Mouse (Mus musculus) forebrain, embryonic 12.5 days (tissue): Measurements from ENCODE around the gene Trmt10a. TPM values are rescaled to one million over a fixed set of nuclear protein-coding genes. Genes with fewer than 3 reads are reported as not detected.

ENCODE experiments used
- ATAC-seq: fragments of 200-750 bp; cut with Nextera tagmentation; 2 replicates; pipeline ENCODE4 v1.8.0; 2017; ENCODE audit warnings: moderate TSS enrichment; ENCODE audit not compliant: low FRiP score
- H3K27ac ChIP-seq: fragments of 300-500 bp; sonication (generic); 2 replicates; pipeline ENCODE4 v1.5.1; 2016; ENCODE audit warnings: mild to moderate bottlenecking
- H3K27me3 ChIP-seq: fragments of 300-500 bp; sonication (generic); 2 replicates; pipeline ENCODE4 v1.6.1; 2016; ENCODE audit warnings: mild to moderate bottlenecking
- H3K36me3 ChIP-seq: fragments of 300-500 bp; sonication (generic); replicated peaks from 2 replicates; pipeline ENCODE4 v1.6.1; 2016; ENCODE audit warnings: mild to moderate bottlenecking
- H3K4me1 ChIP-seq: fragments of 300-500 bp; sonication (generic); 2 replicates; pipeline ENCODE4 v1.6.1; 2016
- H3K4me2 ChIP-seq: fragments of 300-500 bp; sonication (generic); 2 replicates; pipeline ENCODE4 v1.6.1; 2016; ENCODE audit warnings: mild to moderate bottlenecking, moderate library complexity
- H3K4me3 ChIP-seq: fragments of 300-500 bp; sonication (generic); replicated peaks from 2 replicates; pipeline ENCODE4 v1.5.1; 2016; ENCODE audit warnings: mild to moderate bottlenecking
- H3K9ac ChIP-seq: fragments of 300-500 bp; sonication (generic); 2 replicates; pipeline ENCODE4 v1.6.1; 2016; ENCODE audit warnings: mild to moderate bottlenecking
- H3K9me3 ChIP-seq: fragments of 300-500 bp; sonication (generic); 2 replicates; pipeline ENCODE4 v1.6.1; 2016
- WGBS: fragments of 180-500 bp; shearing (Covaris S2); methylation state at CpG from one replicate; pipeline ENCODE4 v1.1.7; 2016; 5-methylcytosine and 5-hydroxymethylcytosine counted together
- polyA plus RNA-seq: library from polyadenylated mRNA; unstranded; fragments of >200 nt; fragmentation: Nextera tagmentation; extraction: Ambion mirVana; gene quantifications from 2 replicates; pipeline ENCODE4 v1.2.1, GENCODE M21; 2016

Trmt10a gene
- polyA plus RNA-seq = 13.7 and 14.5 TPM in 2 replicates

DNA sequence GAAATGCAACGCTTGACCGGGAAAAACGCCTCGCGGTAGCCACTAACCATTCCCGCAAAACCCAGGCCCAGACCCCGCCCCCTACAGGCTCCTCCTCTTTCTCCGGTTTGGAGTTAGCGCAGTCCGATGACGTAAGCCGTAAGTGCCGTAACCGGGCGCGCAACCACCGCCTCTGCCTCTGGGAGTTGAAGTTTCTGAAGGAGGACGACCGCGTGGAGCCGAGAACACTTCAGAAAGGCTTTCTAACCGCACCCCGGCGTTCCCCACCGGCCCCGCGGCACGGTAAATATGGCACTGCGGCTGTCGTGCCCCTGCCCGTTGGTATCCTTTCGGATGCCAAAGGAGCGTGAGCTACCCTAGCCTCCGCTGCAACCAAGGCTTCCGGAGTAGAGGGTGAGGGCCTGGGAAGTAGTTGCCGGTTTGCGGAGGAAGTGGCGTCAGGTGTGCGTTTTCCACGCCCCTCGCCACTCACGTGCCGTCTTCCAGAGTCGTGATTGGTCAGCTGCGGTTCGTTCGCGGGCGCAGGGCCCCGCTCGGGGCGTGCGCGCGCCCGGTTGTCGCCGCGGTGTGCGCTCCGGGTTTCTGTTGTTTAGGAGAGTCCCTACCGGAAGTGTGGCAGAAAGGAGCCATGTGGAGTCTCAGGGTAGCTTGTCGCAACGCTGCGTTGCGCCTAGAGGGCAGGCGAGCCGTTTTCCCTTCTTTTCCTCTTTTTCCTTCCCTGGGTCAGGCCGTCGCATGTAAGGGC, at the start of gene Trmt10a:
Gene Trmt10a (plus strand): TSS at position 134 of the 745 bp plus-strand sequence.
- no peaks in the 10 kb centered on the region for H3K36me3 ChIP-seq
- peak within 1 kb of the TSS; percentile 67 for H3K9ac ChIP-seq
- under 1% methylated on average over 70 of the region's 70 CpGs for WGBS
- H3K27ac ChIP-seq = peak within 1 kb of the TSS; percentile 99
- peaks cover 4% of the 10 kb centered on the region; the same call in 1 of the 2 replicates for H3K4me1 ChIP-seq
- peak; percentile 98 for ATAC-seq
- H3K27me3 ChIP-seq = no peaks in the 10 kb centered on the region
- peak within 1 kb of the TSS; percentile 57 for H3K4me2 ChIP-seq
- no peaks in the 10 kb centered on the region for H3K9me3 ChIP-seq
- peak within 1 kb of the TSS; percentile 67 for H3K4me3 ChIP-seq

DNA sequence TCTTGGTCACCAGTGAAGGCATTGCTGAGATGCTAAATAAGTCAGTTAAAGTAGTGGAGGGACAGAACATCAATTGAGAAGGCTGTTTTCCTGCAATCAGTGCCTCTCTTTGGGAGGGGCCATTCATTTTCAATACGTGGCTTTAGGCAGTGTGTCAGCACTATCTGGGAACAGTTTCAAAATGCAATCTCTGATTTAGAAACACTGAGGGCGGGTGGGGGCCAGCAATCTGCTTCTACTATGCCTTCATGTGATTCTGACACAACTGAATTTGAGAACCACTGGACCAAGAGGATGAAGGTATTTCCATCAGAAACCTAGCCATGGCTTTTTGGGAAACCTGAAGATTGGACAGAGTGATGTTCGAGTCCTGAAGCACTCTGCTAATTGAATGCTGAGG, 47.9 kb upstream of the Trmt10a start:
- Histone ChIP-seq H3K4me3 (no peak overlapping the region), H3K27ac (no peak overlapping the region), H3K27me3 (no peaks in the 10 kb centered on the region), H3K4me1 (0 out of 2 replicates have a peak, but pooled peaks cover 6% of the 10 kb centered on the region), H3K4me2 (no peak overlapping the region), H3K9me3 (no peaks in the 10 kb centered on the region), H3K9ac (no peak overlapping the region), H3K36me3 (no peaks in the 10 kb centered on the region)
- WGBS = 82% methylated on average over 3 of the region's 3 CpGs
- no peak for ATAC-seq

DNA sequence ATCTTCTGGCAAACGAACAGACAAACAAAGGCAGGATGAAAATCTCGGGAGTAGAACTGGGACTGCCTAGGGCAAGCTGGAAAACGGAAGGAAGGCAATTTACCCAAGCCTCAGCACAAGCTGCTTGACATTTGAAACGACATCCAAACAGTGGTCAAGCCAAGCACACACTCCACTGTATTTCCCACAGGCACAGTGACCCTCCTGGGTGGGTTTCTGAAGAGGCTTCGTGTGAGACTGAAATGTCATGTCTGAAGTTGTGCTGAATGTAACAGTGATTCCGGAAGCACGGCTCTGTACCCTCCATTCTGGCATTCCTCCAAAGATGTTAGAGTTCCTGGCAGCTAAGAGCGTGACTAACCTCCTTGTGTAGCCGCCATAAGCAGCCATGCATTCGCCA, 47.5 kb upstream of the Trmt10a start:
- 78% methylated on average over 10 of the region's 10 CpGs for WGBS
- no peaks in the 10 kb centered on the region for H3K36me3 ChIP-seq
- no peak overlapping the region for H3K4me2 ChIP-seq
- H3K9me3 ChIP-seq = no peaks in the 10 kb centered on the region
- no peak overlapping the region for H3K4me3 ChIP-seq
- H3K4me1 ChIP-seq = 0 out of 2 replicates have a peak, but pooled peaks cover 6% of the 10 kb centered on the region
- H3K27me3 ChIP-seq = no peaks in the 10 kb centered on the region
- ATAC-seq = no peak
- H3K27ac ChIP-seq = no peak overlapping the region
- H3K9ac ChIP-seq = no peak overlapping the region

DNA sequence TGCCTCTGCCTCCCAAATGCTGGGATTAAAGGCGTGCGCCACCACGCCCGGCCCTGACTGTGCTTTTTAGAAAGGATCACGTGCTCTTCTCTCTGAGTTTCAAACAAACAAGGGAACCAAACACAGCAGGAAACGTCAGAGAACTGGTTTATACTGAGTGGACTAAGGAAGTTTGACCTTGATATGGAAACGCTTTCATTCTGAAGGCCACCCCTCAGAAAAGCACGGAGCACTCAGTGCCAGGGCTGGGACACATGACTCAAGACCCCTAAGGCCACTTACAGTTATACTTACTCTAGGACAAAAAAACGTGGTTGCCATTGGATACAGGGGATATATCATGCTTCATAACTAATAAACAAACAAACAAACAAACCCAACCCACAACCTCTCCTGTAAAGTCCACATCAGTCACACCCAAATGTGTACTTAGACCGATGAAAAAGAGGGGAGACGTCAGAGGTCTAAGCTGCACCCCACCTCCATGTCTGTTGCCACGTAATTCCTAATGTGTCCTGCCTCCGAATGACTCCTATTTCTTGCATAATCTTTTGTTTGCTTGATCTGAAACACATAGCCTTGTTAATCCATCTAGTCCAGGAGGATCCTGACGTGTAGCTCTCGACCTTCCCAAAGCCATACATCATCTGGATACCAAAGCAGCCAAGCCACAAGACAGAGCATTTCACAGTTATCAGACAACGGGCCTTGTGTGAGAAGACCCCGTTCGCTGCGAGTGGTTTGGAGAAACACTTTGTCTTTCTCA, 46.8 kb upstream of the Trmt10a start:
- Histone ChIP-seq H3K9ac (no peak overlapping the region), H3K4me1 (0 out of 2 replicates have a peak, but pooled peaks cover 6% of the 10 kb centered on the region), H3K27ac (no peak overlapping the region), H3K4me2 (no peak overlapping the region), H3K9me3 (no peaks in the 10 kb centered on the region), H3K4me3 (no peak overlapping the region), H3K27me3 (no peaks in the 10 kb centered on the region), H3K36me3 (no peaks in the 10 kb centered on the region)
- 88% methylated on average over 19 of the region's 19 CpGs for WGBS
- no peak for ATAC-seq

DNA sequence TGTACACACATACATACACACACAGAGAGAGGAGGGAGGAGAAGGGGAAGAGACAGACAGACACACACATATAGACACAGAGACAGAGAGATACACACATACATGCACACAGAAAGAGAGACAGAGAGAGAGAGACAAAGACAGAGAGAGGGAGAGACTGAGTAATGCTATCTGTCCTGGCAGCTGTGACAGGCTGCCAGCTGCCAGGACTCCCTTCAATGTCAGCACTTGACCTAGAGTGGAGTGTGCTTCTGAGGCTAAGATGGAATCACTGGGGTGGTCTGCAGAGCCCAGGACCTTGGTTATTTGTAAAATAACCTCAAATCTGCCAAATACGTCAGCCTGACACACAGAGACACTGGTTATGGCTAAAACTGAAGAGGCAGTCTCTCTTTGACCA, 45.5 kb upstream of the Trmt10a start:
- Histone ChIP-seq H3K9me3 (no peaks in the 10 kb centered on the region), H3K4me3 (no peak overlapping the region), H3K4me1 (0 out of 2 replicates have a peak, but pooled peaks cover 6% of the 10 kb centered on the region), H3K9ac (no peak overlapping the region), H3K27ac (peak overlapping the region; percentile 31; the same call in 1 of the 2 replicates), H3K27me3 (no peaks in the 10 kb centered on the region), H3K36me3 (no peaks in the 10 kb centered on the region), H3K4me2 (no peak overlapping the region)
- no peak for ATAC-seq
- WGBS = 62% methylated on average over 1 of the region's 1 CpGs

DNA sequence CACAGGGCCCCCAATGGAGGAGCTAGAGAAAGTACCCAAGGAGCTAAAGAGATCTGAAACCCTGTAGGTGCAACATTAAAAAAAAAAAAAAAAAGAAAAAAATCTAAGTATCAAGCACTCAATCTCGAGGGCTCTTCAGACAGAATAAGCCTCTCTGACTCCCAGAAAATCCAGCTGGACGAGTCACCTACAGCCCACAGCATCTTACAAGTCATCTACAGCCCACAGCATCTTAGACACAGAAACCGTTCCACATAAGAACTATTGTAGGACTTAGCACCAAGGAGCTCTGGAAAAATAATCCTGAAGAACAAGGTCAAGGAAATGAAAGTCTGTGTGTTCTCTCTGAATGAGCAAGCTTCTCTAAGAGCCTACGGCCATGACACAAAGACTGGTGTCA, 41.3 kb upstream of the Trmt10a start:
- H3K27ac ChIP-seq = no peak overlapping the region
- no peak overlapping the region for H3K4me3 ChIP-seq
- 0 out of 2 replicates have a peak, but pooled peaks cover 6% of the 10 kb centered on the region for H3K4me1 ChIP-seq
- H3K9ac ChIP-seq = no peak overlapping the region
- no peaks in the 10 kb centered on the region for H3K9me3 ChIP-seq
- WGBS = 83% methylated on average over 4 of the region's 4 CpGs
- H3K36me3 ChIP-seq = no peaks in the 10 kb centered on the region
- no peak for ATAC-seq
- no peak overlapping the region for H3K4me2 ChIP-seq
- H3K27me3 ChIP-seq = no peaks in the 10 kb centered on the region

DNA sequence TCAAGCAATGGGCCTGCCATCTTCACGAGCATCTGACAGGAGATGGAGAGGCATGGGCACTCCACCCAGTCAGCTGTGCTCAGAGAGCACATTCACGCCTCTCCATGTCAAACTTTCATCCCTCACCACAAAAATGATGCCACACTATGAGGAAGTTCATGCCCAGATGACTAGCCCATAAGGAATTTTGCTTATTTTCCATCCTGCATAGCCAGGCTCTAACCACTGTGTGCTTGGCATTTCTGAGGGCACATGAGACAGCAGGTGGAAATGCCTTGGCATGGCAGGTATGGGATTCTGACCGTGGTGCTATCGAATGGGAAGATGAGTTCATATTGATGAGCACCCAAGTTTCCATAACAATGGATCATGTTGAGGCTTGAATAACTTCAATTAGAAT, 39.6 kb upstream of the Trmt10a start:
- Histone ChIP-seq H3K4me1 (no peaks in the 10 kb centered on the region), H3K4me2 (no peak overlapping the region), H3K27me3 (no peaks in the 10 kb centered on the region), H3K9me3 (no peaks in the 10 kb centered on the region), H3K9ac (no peak overlapping the region), H3K36me3 (no peaks in the 10 kb centered on the region), H3K4me3 (no peak overlapping the region), H3K27ac (no peak overlapping the region)
- WGBS = 96% methylated on average over 4 of the region's 4 CpGs
- ATAC-seq = no peak

DNA sequence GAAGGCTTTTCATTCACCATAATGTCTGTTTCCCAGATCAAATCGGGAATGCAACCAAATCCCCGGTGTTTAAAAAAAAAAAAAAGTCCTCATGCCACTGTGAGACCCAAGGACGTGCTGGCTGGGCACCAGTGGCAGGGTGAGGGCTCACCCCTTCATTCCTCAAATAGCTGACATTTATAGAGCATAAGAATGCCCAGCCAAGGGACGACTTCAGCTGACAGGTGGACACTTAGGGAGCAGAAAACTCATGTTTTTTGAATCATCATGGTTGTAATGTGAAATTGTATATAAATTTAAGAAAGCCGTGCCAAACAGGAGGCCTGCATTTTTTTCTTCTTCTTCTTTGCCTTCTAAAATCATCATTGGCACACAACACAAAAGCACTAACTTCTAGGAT, 38.2 kb upstream of the Trmt10a start:
- no peak overlapping the region for H3K9ac ChIP-seq
- H3K27ac ChIP-seq = no peak overlapping the region
- no peaks in the 10 kb centered on the region for H3K36me3 ChIP-seq
- no peaks in the 10 kb centered on the region for H3K27me3 ChIP-seq
- no peak overlapping the region for H3K4me3 ChIP-seq
- H3K4me1 ChIP-seq = no peaks in the 10 kb centered on the region
- 78% methylated on average over 5 of the region's 5 CpGs for WGBS
- no peaks in the 10 kb centered on the region for H3K9me3 ChIP-seq
- ATAC-seq = no peak
- H3K4me2 ChIP-seq = no peak overlapping the region

DNA sequence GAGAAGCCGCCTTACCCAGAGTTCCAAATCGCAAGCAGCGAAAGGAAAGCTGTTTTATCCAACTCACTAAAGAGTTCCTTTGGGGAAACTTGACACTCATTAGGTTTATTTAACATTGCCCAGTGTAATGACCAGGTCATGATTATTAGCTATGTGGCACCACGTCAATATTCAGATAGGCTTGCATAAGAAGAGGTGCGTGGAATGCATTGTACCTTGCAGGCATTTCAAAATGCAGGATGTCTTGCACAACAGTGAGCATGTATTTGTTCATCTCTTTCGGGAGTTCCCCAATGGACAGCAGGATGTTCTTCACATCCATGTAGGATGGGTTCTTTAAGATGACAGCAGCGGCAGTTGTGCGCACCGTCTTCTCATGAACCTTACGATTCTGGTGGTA, 36.4 kb upstream of the Trmt10a start:
- H3K9ac ChIP-seq = no peak overlapping the region
- 96% methylated on average over 10 of the region's 10 CpGs for WGBS
- H3K4me1 ChIP-seq = no peaks in the 10 kb centered on the region
- H3K27me3 ChIP-seq = no peaks in the 10 kb centered on the region
- H3K9me3 ChIP-seq = no peaks in the 10 kb centered on the region
- H3K4me3 ChIP-seq = no peak overlapping the region
- ATAC-seq = no peak
- H3K27ac ChIP-seq = no peak overlapping the region
- H3K36me3 ChIP-seq = no peaks in the 10 kb centered on the region
- H3K4me2 ChIP-seq = no peak overlapping the region

DNA sequence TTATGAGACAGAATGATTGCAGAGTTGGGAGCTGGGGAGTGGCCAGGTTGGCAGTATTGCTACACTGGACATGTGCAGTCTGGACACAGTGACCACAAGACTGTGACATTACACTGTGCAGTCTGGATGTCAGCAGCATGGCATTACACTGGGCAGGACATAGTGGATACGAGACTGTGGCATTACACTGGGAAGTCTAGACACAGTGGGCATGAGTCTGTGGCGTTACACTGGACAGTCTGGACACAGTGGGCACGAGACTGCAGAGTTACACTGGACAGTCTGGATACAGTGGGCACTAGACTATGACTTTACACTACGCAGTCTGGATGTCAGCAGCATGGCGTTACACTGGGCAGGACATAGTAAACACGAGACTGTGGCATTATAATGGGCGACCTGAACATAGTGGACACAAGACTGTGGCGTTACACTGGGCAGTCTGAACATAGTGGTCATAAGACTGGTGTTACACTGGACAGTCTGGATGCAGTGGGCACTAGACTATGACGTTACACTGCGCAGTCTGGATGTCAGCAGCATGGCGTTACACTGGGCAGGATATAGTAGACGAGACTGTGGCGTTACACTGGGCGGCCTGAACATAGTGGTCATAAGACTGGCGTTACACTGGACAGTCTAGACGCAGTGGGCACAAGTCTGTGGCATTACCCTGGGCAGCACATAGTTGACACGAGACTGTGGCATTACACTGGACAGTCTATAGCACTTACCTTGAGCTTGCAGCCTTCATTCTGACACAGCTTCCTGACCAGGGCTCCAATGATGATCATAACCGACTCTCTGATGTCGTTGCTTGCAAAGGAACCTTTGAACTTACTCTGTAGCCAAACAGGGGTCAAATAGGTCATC, 32.1 kb upstream of the Trmt10a start:
- H3K4me3 ChIP-seq = no peak overlapping the region
- no peaks in the 10 kb centered on the region for H3K9me3 ChIP-seq
- H3K36me3 ChIP-seq = no peaks in the 10 kb centered on the region
- H3K27me3 ChIP-seq = no peaks in the 10 kb centered on the region
- ATAC-seq = no peak
- no peak overlapping the region for H3K27ac ChIP-seq
- WGBS = 92% methylated on average over 19 of the region's 19 CpGs
- no peaks in the 10 kb centered on the region for H3K4me1 ChIP-seq
- no peak overlapping the region for H3K9ac ChIP-seq
- no peak overlapping the region for H3K4me2 ChIP-seq

DNA sequence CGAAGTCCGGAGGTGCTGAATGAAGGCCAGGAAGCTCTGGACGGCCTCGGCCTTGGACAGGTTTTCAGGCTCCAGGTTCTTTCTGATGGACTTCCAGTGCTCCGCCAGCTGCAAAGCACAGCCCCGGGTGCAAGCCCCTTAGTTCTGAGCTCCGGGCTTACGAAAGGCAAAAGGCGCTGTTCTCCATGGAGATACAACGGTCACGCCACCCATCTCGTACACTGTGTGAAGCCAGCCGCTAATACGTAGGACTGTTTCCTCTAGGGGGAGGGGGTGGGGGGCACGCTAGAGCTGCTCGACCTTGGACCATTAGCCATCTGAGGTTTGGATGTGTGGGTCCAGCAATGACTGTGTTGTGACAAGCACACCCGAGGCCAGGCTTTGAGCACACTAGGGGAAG, 29.1 kb upstream of the Trmt10a start:
- Histone ChIP-seq H3K27ac (no peak overlapping the region), H3K4me3 (no peak overlapping the region), H3K9ac (no peak overlapping the region), H3K4me1 (no peaks in the 10 kb centered on the region), H3K4me2 (no peak overlapping the region), H3K36me3 (no peaks in the 10 kb centered on the region), H3K9me3 (no peaks in the 10 kb centered on the region), H3K27me3 (no peaks in the 10 kb centered on the region)
- 0 out of 2 replicates have a peak, but pooled peaks have one; percentile 17 for ATAC-seq
- 88% methylated on average over 17 of the region's 17 CpGs for WGBS

DNA sequence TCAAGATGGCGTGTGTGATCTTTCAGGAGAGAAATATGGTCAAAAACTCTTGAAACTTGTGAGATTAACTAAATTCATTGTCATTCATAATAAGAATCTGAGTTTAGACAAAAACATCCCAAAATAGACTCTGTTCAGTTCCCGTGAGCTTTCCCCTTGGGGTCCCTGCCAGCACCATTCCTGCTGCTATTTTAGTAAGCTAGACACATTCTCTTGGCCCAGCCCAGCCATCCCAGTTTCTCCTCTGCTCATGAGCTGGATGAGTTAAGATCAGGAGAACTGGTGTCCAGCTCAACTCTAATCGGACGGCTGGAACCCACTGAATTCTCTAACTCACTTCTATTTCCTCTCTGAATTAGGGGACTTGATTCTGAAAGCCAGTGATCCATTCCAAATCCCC, 26.4 kb upstream of the Trmt10a start:
- WGBS = 91% methylated on average over 4 of the region's 4 CpGs
- Histone ChIP-seq H3K27me3 (no peaks in the 10 kb centered on the region), H3K27ac (no peak overlapping the region), H3K9ac (no peak overlapping the region), H3K9me3 (no peaks in the 10 kb centered on the region), H3K4me2 (no peak overlapping the region), H3K36me3 (no peaks in the 10 kb centered on the region), H3K4me3 (no peak overlapping the region), H3K4me1 (no peaks in the 10 kb centered on the region)
- ATAC-seq = no peak
